Mouse (Mus musculus) midbrain, postnatal 0 days (tissue): ENCODE results near the gene Tmub2. TPM values are rescaled to one million over a fixed set of nuclear protein-coding genes. Genes with fewer than 3 reads are reported as not detected.

Experiments
- ATAC-seq: fragments of 200-750 bp; cut with Nextera tagmentation; 2 replicates; pipeline ENCODE4 v1.8.0; 2017; ENCODE audit warnings: moderate number of reproducible peaks, mild to moderate bottlenecking, moderate TSS enrichment, moderate library complexity; ENCODE audit not compliant: low FRiP score
- DNase-seq: peaks from one replicate; pipeline ENCODE4 v3.0.0-alpha.2; 2015; ENCODE audit warnings: low spot score
- H3K27ac ChIP-seq: fragments of 300-500 bp; sonication (generic); 2 replicates; pipeline ENCODE4 v1.5.1; 2014; ENCODE audit warnings: low read depth, mild to moderate bottlenecking, low read length, mixed read lengths
- H3K27me3 ChIP-seq: fragments of 300-500 bp; sonication (generic); 2 replicates; pipeline ENCODE4 v1.6.1; 2014; ENCODE audit warnings: low read length, control low read depth, mixed read lengths; ENCODE audit not compliant: insufficient read depth
- H3K36me3 ChIP-seq: fragments of 300-500 bp; sonication (generic); 2 replicates; pipeline ENCODE4 v1.6.1; 2014; ENCODE audit warnings: low read length, control low read depth, mixed read lengths; ENCODE audit not compliant: insufficient read depth
- H3K4me1 ChIP-seq: fragments of 300-500 bp; sonication (generic); 2 replicates; pipeline ENCODE4 v1.6.1; 2014; ENCODE audit warnings: mild to moderate bottlenecking, control low read depth, antibody characterized with exemption, low read length, mixed read lengths; ENCODE audit not compliant: insufficient read depth
- H3K4me2 ChIP-seq: fragments of 300-500 bp; sonication (generic); 2 replicates; pipeline ENCODE4 v1.6.1; 2014; ENCODE audit warnings: low read depth, mild to moderate bottlenecking, low read length, mixed read lengths; ENCODE audit not compliant: poor library complexity, severe bottlenecking
- H3K4me3 ChIP-seq: fragments of 300-500 bp; sonication (generic); 2 replicates; pipeline ENCODE4 v1.5.1; 2014; ENCODE audit warnings: low read depth, mild to moderate bottlenecking, low read length, moderate library complexity
- H3K9ac ChIP-seq: fragments of 300-500 bp; sonication (generic); replicated peaks from 2 replicates; pipeline ENCODE4 v1.6.1; 2014; ENCODE audit warnings: mild to moderate bottlenecking, low read length, moderate library complexity, mixed read lengths; ENCODE audit not compliant: poor library complexity, severe bottlenecking
- H3K9me3 ChIP-seq: fragments of 300-500 bp; sonication (generic); 2 replicates; pipeline ENCODE4 v1.6.1; 2016; ENCODE audit warnings: low read length, control low read depth
- CTCF ChIP-seq: IDR thresholded peaks from 2 replicates; pipeline ENCODE4 v1.5.1; 2016; ENCODE audit warnings: antibody characterized with exemption, mild to moderate bottlenecking
- WGBS: fragments of 180-500 bp; shearing (Covaris S2); extraction: QIAGEN DNeasy Blood & Tissue Kit; methylation state at CpG from one replicate; pipeline ENCODE4 v1.1.7; 2014; 5-methylcytosine and 5-hydroxymethylcytosine counted together
- polyA plus RNA-seq: library from polyadenylated mRNA; unstranded; fragments of >200 nt; fragmentation: Nextera tagmentation; extraction: Ambion mirVana; gene quantifications from 2 replicates; pipeline ENCODE4 v1.2.1, GENCODE M21; 2015
- total RNA-seq: library from RNA; depleted of rRNA; stranded (reverse); fragments of >200 nt; gene quantifications from 2 replicates; pipeline ENCODE4 v1.2.3, GENCODE M21; 2014

Gene Tmub2
- total and polyA plus RNA-seq, 2 experiments from 2014 or later, result 65.4 to 90.8 TPM

DNA sequence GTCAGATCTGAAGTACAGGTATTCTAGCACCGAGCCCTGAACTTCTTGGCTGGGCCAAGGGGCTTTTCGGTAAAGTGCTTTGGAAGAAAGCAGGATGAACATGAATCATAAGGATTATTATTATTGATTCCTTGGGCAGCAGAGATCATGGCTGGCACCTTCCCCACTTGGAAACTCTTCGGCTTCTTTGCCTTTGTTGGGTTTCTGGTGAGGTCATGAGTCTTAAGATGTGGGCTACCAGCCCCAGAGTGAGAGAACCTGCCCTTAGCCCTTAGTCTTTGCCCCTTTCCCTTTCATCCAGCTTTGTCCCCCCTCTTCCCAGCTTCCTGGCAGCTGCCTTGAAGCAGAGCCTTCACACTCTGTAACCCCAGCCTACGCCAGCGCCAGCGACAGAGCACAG, 37.2 kb downstream of the Tmub2 start:
- Histone ChIP-seq H3K4me1 (peaks cover 5% of the 10 kb centered on the region), H3K4me2 (no peak overlapping the region), H3K4me3 (no peak overlapping the region), H3K9me3 (no peaks in the 10 kb centered on the region), H3K27me3 (no peaks in the 10 kb centered on the region), H3K36me3 (no peaks in the 10 kb centered on the region), H3K9ac (no peak overlapping the region), H3K27ac (no peak overlapping the region)
- ATAC-seq, result no peak
- 84% methylated on average over 6 of the region's 6 CpGs for WGBS
- DNase-seq, result no peak
- TF ChIP-seq CTCF, result no peak

DNA sequence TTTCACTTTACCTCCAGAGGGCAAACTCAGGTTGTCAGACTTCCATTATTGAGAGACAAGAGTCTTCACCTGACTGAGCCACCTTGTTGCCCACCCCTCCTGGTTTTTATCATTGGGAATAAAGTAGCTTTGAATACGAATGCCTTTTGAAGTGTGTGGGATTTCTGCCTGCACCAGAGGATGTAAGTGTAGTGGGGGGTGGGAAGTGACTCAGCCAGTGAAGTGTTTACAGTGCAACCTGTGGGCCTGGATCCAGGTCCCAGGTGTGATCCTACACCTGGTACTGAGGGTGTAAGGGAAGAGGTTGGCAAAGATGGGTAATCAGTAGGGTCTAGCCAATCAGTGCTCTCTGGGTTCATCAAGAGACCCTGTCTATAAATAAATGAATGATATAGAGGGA, 38.8 kb downstream of the Tmub2 start:
- Histone ChIP-seq H3K4me3 (no peak overlapping the region), H3K4me1 (peaks cover 5% of the 10 kb centered on the region), H3K27ac (no peak overlapping the region), H3K9me3 (no peaks in the 10 kb centered on the region), H3K36me3 (no peaks in the 10 kb centered on the region), H3K4me2 (no peak overlapping the region), H3K27me3 (no peaks in the 10 kb centered on the region), H3K9ac (no peak overlapping the region)
- WGBS, result 84% methylated on average over 1 of the region's 1 CpGs
- no peak for ATAC-seq
- DNase-seq, result no peak
- TF ChIP-seq CTCF, result no peak

DNA sequence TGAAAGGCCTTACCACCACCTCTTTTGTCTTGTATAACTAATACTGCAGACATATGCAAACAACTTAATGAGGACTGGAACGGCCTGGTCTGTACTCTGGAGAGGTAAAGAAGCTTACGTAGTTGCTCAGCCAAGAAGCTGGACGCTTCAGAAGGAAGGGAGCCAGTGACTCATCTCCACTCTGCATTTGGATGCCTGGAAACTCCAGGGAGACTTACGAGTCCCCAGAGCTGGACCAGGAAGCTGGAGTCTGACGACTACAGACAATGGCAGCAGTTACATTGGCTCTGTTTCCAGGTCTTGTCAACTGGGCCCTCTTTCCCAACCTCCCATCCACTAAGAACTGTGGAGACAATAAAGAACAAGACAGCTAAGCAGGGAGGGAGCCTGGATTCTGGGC, 42.5 kb downstream of the Tmub2 start:
- no peak for TF ChIP-seq CTCF
- DNase-seq (no peak), ATAC-seq (no peak)
- Histone ChIP-seq H3K36me3 (no peaks in the 10 kb centered on the region), H3K9me3 (no peaks in the 10 kb centered on the region), H3K4me1 (peaks cover 5% of the 10 kb centered on the region), H3K27me3 (no peaks in the 10 kb centered on the region), H3K27ac (no peak overlapping the region), H3K9ac (no peak overlapping the region), H3K4me2 (no peak overlapping the region), H3K4me3 (no peak overlapping the region)
- 61% methylated on average over 5 of the region's 5 CpGs for whole genome bisulfite sequencing

DNA sequence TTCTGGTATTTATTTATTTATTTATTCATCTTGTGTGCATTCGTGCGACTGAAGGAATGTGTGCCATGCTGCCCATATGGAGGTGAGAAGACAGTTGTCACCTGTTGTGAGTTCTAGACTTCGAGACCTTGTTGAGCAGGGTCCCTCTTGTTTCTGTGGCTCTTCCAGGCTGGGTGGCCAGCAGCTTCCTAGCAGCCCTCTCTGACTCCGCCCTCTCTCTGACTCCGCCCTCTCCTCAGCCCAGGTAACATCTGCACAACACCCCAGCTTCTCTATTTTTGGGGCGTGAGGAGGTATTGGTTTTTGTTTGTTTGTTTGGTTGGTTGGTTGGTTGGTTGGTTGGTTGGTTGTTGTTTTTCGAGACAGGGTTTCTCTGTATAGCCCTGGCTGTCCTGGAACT, 43.1 kb downstream of the Tmub2 start:
- TF ChIP-seq CTCF, result no peak
- WGBS, result 91% methylated on average over 7 of the region's 7 CpGs
- Histone ChIP-seq H3K4me2 (no peak overlapping the region), H3K4me3 (no peak overlapping the region), H3K36me3 (no peaks in the 10 kb centered on the region), H3K27me3 (no peaks in the 10 kb centered on the region), H3K4me1 (peaks cover 5% of the 10 kb centered on the region), H3K27ac (no peak overlapping the region), H3K9me3 (no peaks in the 10 kb centered on the region), H3K9ac (no peak overlapping the region)
- no peak for DNase-seq
- ATAC-seq, result no peak

DNA sequence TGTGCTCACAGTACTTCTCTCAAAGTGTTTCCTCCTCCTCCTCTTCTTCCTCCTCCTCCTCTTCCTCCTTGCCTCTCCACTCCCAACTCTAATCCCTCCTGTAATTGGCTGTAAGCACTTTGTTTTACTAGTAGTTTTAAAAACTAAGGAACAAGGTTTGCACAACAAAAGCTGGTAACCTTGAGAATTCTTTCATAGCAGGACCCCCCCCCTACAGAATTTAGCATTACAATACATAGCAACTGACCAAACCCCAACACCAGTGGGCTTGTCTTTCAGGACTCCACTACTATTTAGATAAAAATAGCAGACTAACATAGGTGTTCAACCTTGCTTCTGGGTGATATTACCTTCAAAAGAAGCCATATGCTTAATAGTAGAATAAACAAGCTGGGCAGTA, 44.8 kb downstream of the Tmub2 start:
- no peak overlapping the region for H3K4me3 ChIP-seq
- no peaks in the 10 kb centered on the region; the same call in 1 of the 2 replicates for H3K4me1 ChIP-seq
- ATAC-seq (no peak), DNase-seq (no peak)
- no peak overlapping the region for H3K4me2 ChIP-seq
- no peaks in the 10 kb centered on the region for H3K9me3 ChIP-seq
- H3K36me3 ChIP-seq, result no peaks in the 10 kb centered on the region
- no peak for TF ChIP-seq CTCF
- no peaks in the 10 kb centered on the region for H3K27me3 ChIP-seq
- no peak overlapping the region for H3K9ac ChIP-seq
- H3K27ac ChIP-seq, result no peak overlapping the region

DNA sequence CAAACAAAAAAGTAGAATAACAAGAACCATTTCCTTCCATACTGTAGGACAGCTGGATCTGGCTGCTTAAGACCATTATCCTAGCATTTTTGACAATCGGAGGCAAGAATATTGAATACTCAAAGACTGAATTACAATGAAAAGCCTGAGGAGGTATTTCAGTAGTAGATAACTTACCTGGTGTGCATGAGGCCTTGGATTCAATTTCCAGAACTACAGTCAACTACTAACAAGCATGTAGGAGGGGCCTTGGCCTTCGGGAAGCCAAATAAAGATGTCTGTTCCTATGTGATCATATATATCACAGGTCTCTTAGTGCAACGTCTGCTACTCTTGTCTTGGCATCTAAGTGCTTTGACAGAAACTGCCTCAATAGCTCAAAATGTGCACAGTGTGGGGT, 45.3 kb downstream of the Tmub2 start:
- ATAC-seq, result no peak

DNA sequence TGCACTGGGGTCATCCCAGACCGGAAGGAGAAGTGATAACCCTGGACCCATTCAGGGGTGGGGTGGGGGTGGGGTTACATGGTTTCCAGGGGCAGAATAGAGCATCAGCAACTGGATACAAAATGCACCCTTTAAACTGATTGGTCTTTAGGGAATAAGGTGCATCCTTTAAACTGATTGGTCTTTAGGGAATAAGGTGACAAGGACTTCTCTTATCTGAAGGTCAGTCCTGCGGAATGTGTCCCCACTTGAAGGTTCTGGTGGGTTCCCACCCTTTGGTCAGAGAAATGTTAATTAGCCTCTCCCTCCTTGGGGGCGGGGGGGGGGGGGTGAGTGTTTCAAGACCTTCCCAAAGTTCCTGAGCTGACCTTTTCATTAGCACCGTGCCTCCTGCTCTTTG, 47.1 kb downstream of the Tmub2 start:
- Histone ChIP-seq H3K4me1 (no peaks in the 10 kb centered on the region; the same call in 1 of the 2 replicates), H3K4me3 (no peak overlapping the region), H3K9ac (no peak overlapping the region), H3K4me2 (no peak overlapping the region), H3K9me3 (no peaks in the 10 kb centered on the region), H3K27me3 (no peaks in the 10 kb centered on the region), H3K36me3 (no peaks in the 10 kb centered on the region), H3K27ac (no peak overlapping the region)
- 55% methylated on average over 4 of the region's 4 CpGs for WGBS
- TF ChIP-seq CTCF, result no peak
- no peak for DNase-seq
- no peak for ATAC-seq

More for the DNA sequence above, 45.3 kb downstream of the Tmub2 start:
- Histone ChIP-seq H3K4me1 (no peaks in the 10 kb centered on the region; the same call in 1 of the 2 replicates), H3K27me3 (no peaks in the 10 kb centered on the region), H3K4me3 (no peak overlapping the region), H3K36me3 (no peaks in the 10 kb centered on the region), H3K9ac (no peak overlapping the region), H3K9me3 (no peaks in the 10 kb centered on the region), H3K4me2 (no peak overlapping the region), H3K27ac (no peak overlapping the region)
- no peak for TF ChIP-seq CTCF
- WGBS, result 78% methylated on average over 3 of the region's 3 CpGs
- no peak for DNase-seq
